ENCODE assay signal across 8 mouse cellular contexts in the genomic region with DNA sequence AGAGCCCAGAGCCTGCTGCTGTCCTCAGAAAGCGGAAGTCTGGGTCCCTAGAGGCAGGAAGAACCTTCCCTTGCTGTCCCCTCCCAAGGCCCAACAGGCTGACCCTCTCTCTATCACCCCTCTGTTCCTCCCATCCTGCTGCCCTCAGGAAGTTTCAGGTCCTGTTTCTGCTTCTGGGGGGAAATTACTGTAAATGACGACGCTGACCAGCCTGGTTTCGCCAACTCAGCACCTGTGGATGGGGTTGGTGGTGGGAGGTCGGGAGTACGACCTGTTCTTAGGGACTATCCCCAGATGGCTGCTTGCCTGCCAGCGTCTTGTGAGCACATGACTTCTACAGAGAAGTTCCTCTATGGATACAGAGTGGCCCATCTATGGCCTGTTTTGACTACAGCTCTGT. TPM values are rescaled to one million over a fixed set of nuclear protein-coding genes. Genes with fewer than 3 reads are reported as not detected.
DNase-seq lines count a peak whose midpoint lies in the region; ATAC-seq and TF ChIP-seq lines count a peak whose summit lies in the region.

A gene (minus strand): TSS at position 87 of the 400 bp plus-strand sequence.

- no peaks in the 10 kb centered on the region for H3K36me3 ChIP-seq in thymus, adult 2 months (ENCODE audit: control insufficient read depth, insufficient read depth, low read length)
- H3K36me3 ChIP-seq in forebrain, embryonic 14.5 days (ENCODE audit: control insufficient read depth, insufficient read depth, low read length), result no peaks in the 10 kb centered on the region
- no peaks in the 10 kb centered on the region for H3K36me3 ChIP-seq in hindbrain, embryonic 11.5 days (ENCODE audit: control insufficient read depth, insufficient read depth, low read length)
- no peaks in the 10 kb centered on the region for H3K36me3 ChIP-seq in limb, embryonic 12.5 days
- no peaks in the 10 kb centered on the region for H3K36me3 ChIP-seq in small intestine, adult 2 months (ENCODE audit: control insufficient read depth, insufficient read depth, low read length)

- TF ChIP-seq CTCF in thymus, adult 2 months (IDR thresholded peaks at IDR 0.05; ENCODE audit: borderline replicate concordance, control insufficient read depth, extremely low read depth, insufficient read depth, low read length, poor library complexity), result no peak
- TF ChIP-seq CTCF in small intestine, adult 2 months (IDR thresholded peaks at IDR 0.05; ENCODE audit: extremely low read depth, insufficient read length, insufficient replicate concordance, low read depth, low read length), result no peak

- H3K27ac ChIP-seq in thymus, adult 2 months (ENCODE audit: control insufficient read depth, insufficient read depth, low read length), result no peak within 1 kb of the TSS
- no peak within 1 kb of the TSS for H3K27ac ChIP-seq in forebrain, embryonic 14.5 days (ENCODE audit: low read depth, low read length)
- no peak within 1 kb of the TSS for H3K27ac ChIP-seq in hindbrain, embryonic 11.5 days (ENCODE audit: low read depth, low read length)
- no peak within 1 kb of the TSS for H3K27ac ChIP-seq in limb, embryonic 12.5 days
- H3K27ac ChIP-seq in small intestine, adult 2 months (ENCODE audit: insufficient read depth, low read depth, low read length), result peak within 1 kb of the TSS; percentile 44

- H3K9ac ChIP-seq in forebrain, embryonic 14.5 days (ENCODE audit: low read length), result no peak within 1 kb of the TSS
- peak within 1 kb of the TSS; percentile 11; the same call in 1 of the 2 replicates for H3K9ac ChIP-seq in hindbrain, embryonic 11.5 days (ENCODE audit: low read depth, low read length)
- no peak within 1 kb of the TSS for H3K9ac ChIP-seq in limb, embryonic 12.5 days (replicated peaks)

- WGBS in thymus, adult 2 months, result 52% methylated on average over 7 of the region's 7 CpGs
- 83% methylated on average over 7 of the region's 7 CpGs for WGBS in forebrain, embryonic 14.5 days
- WGBS in hindbrain, embryonic 11.5 days, result 75% methylated on average over 7 of the region's 7 CpGs
- WGBS in limb, embryonic 12.5 days, result 65% methylated on average over 7 of the region's 7 CpGs
- 72% methylated on average over 7 of the region's 7 CpGs for WGBS in small intestine, adult 2 months

- no peaks in the 10 kb centered on the region for H3K9me3 ChIP-seq in forebrain, embryonic 14.5 days (replicated peaks; ENCODE audit: control insufficient read depth, low read length)
- no peaks in the 10 kb centered on the region for H3K9me3 ChIP-seq in hindbrain, embryonic 11.5 days (ENCODE audit: control insufficient read depth, low read length)
- H3K9me3 ChIP-seq in limb, embryonic 12.5 days, result no peaks in the 10 kb centered on the region

- no peak for TF ChIP-seq POLR2A in thymus, adult 2 months (IDR thresholded peaks at IDR 0.05; ENCODE audit: control insufficient read depth, extremely low read depth, insufficient read depth, low read length, poor library complexity)
- no peak for TF ChIP-seq POLR2A in small intestine, adult 2 months (IDR thresholded peaks at IDR 0.05; ENCODE audit: low read depth, low read length)

- H3K4me3 ChIP-seq in thymus, adult 2 months (ENCODE audit: control insufficient read depth, insufficient read depth, low read length), result no peak within 1 kb of the TSS
- no peak within 1 kb of the TSS for H3K4me3 ChIP-seq in forebrain, embryonic 14.5 days (ENCODE audit: low read depth, low read length)
- no peak within 1 kb of the TSS for H3K4me3 ChIP-seq in hindbrain, embryonic 11.5 days (ENCODE audit: low read depth, low read length)
- H3K4me3 ChIP-seq in limb, embryonic 12.5 days (replicated peaks), result no peak within 1 kb of the TSS
- peak within 1 kb of the TSS; percentile 8; the same call in 1 of the 2 replicates for H3K4me3 ChIP-seq in small intestine, adult 2 months (ENCODE audit: low read depth, low read length)

- no peak for DNase-seq in thymus, adult 2 months
- no peak for DNase-seq in thymus, postnatal 4 days
- no peak for DNase-seq in forebrain, embryonic 14.5 days (ENCODE audit: low spot score)
- DNase-seq in hindbrain, embryonic 11.5 days (ENCODE audit: low spot score), result no peak
- DNase-seq in Muller cell, postnatal 12 days (ENCODE audit: inconsistent ontology term), result no peak
- no peak for DNase-seq in ovary, adult 18-20 months (ENCODE audit: low spot score)

- H3K4me2 ChIP-seq in forebrain, embryonic 14.5 days (ENCODE audit: low read length), result no peak within 1 kb of the TSS
- no peak within 1 kb of the TSS for H3K4me2 ChIP-seq in hindbrain, embryonic 11.5 days (replicated peaks; ENCODE audit: low read depth, low read length)
- no peak within 1 kb of the TSS for H3K4me2 ChIP-seq in limb, embryonic 12.5 days

- H3K27me3 ChIP-seq in thymus, adult 2 months (ENCODE audit: control insufficient read depth, insufficient read depth, low read length), result no peaks in the 10 kb centered on the region
- H3K27me3 ChIP-seq in forebrain, embryonic 14.5 days (replicated peaks; ENCODE audit: control insufficient read depth, insufficient read depth, low read length), result no peaks in the 10 kb centered on the region
- H3K27me3 ChIP-seq in hindbrain, embryonic 11.5 days (ENCODE audit: control insufficient read depth, insufficient read depth, low read length), result no peaks in the 10 kb centered on the region
- peaks cover 14% of the 10 kb centered on the region for H3K27me3 ChIP-seq in limb, embryonic 12.5 days
- no peaks in the 10 kb centered on the region for H3K27me3 ChIP-seq in small intestine, adult 2 months (ENCODE audit: control insufficient read depth, insufficient read depth, low read length)

- H3K4me1 ChIP-seq in thymus, adult 2 months (replicated peaks; ENCODE audit: control insufficient read depth, insufficient read depth, low read length), result no peaks in the 10 kb centered on the region
- no peaks in the 10 kb centered on the region for H3K4me1 ChIP-seq in forebrain, embryonic 14.5 days (ENCODE audit: control insufficient read depth, insufficient read depth, low read length)
- H3K4me1 ChIP-seq in hindbrain, embryonic 11.5 days (replicated peaks; ENCODE audit: control insufficient read depth, insufficient read depth, low read length), result no peaks in the 10 kb centered on the region
- H3K4me1 ChIP-seq in limb, embryonic 12.5 days (replicated peaks), result no peaks in the 10 kb centered on the region
- H3K4me1 ChIP-seq in small intestine, adult 2 months (ENCODE audit: control insufficient read depth, insufficient read depth, insufficient read length, low read length), result no peaks in the 10 kb centered on the region

- no peak for ATAC-seq in forebrain, embryonic 14.5 days
- no peak for ATAC-seq in hindbrain, embryonic 11.5 days (ENCODE audit: low FRiP score)
- ATAC-seq in limb, embryonic 12.5 days (ENCODE audit: insufficient number of reproducible peaks, insufficient read depth, low FRiP score, low TSS enrichment, low read depth), result no peak

RNA-seq across cellular contexts. Expression of the gene that starts here (rescaled TPM):
- 266 and 395 TPM in 2 replicates for polyA plus RNA-seq in thymus, adult 2 months (2012; rRNA removed)
- polyA plus RNA-seq in forebrain, embryonic 14.5 days (2014; fragmentation: Nextera tagmentation; extraction: Ambion mirVana), result 45.2 and 45.8 TPM in 2 replicates
- polyA plus RNA-seq in hindbrain, embryonic 11.5 days (2014; fragmentation: Nextera tagmentation; extraction: Ambion mirVana), result 34.4 and 40.3 TPM in 2 replicates
- 17.7 and 20.9 TPM in 2 replicates for polyA plus RNA-seq in limb, embryonic 12.5 days (2016; fragmentation: Nextera tagmentation; extraction: Ambion mirVana)
- 58.9 and 71.3 TPM in 2 replicates for polyA plus RNA-seq in small intestine, adult 2 months (2012; rRNA removed)
